Mouse (Mus musculus): ENCODE measurements at regions not wholly inside any gene's neighbourhood (a gene's known extent, or its start where the extent isn't known, plus 50 kb on each side); places are given as distances from the start of the nearest gene placed in this dataset.

DNA sequence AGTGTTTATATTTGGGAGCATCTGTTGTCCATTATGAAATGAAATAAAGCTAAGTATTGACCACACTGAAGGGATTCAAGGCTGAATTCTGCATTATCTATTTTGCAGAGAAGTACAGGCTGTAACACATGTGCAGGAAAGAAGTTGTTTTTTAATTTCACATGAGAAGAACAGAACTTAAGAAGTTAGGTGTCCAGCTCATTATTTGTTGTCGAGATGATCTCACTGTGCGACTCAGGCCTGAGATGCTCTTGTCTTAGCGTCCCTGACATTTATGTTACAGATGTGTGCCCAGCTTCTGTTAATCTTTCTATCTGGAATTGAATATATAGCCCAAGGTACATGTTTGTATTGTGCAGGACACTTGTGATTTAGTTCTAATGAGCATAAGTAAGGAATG lies 112.0 kb upstream of the Hmgn3 start:
- H3K4me1 ChIP-seq (ENCODE audit: control insufficient read depth in 1 of 2, insufficient read depth in 2 of 2, low read length in 2 of 2) = no peaks in the 10 kb centered on the region
- no peak overlapping the region for H3K4me3 ChIP-seq (ENCODE audit: control insufficient read depth in 1 of 2, insufficient read depth in 1 of 2, low read depth in 2 of 2, low read length in 2 of 2)

GRCm38 (mm10) chr9:83254356-83254755 lies 107.9 kb upstream of the Hmgn3 start:
- TF ChIP-seq CTCF (IDR thresholded peaks at IDR 0.05 in 2 of 3, conservative IDR thresholded peaks at IDR 0.05 in 1 of 3; ENCODE audit: control insufficient read depth in 1 of 3, insufficient read depth in 1 of 3, low read depth in 2 of 3, low read length in 3 of 3, poor library complexity in 1 of 3, severe bottlenecking in 1 of 3) (no peak), MXI1 (IDR thresholded peaks at IDR 0.05; ENCODE audit: low read depth, low read length) (no peak), GABPA (IDR thresholded peaks at IDR 0.05; ENCODE audit: low read depth, low read length) (no peak), MEF2A (IDR thresholded peaks at IDR 0.05; ENCODE audit: extremely low read depth, insufficient replicate concordance, low read depth, low read length, poor library complexity, severe bottlenecking) (no peak), SIN3A (IDR thresholded peaks at IDR 0.05; ENCODE audit: low read length) (no peak), E2F4 (IDR thresholded peaks at IDR 0.05; ENCODE audit: borderline replicate concordance, low read depth, low read length) (no peak), SMC3 (IDR thresholded peaks at IDR 0.05; ENCODE audit: low read depth, low read length) (no peak), BHLHE40 (IDR thresholded peaks at IDR 0.05; ENCODE audit: borderline replicate concordance, low read depth, low read length) (no peak), NELFE (IDR thresholded peaks at IDR 0.05; ENCODE audit: low read depth, low read length) (no peak), NRF1 (IDR thresholded peaks at IDR 0.05; ENCODE audit: insufficient read depth, low read depth, low read length, poor library complexity, severe bottlenecking) (no peak)
- Histone ChIP-seq H3K9ac (ENCODE audit: control insufficient read depth, low read depth, low read length, poor library complexity, severe bottlenecking) (no peak overlapping the region), H3K79me2 (ENCODE audit: control insufficient read depth, insufficient read depth, low read length, poor library complexity) (no peaks in the 10 kb centered on the region), H3K4me3 (ENCODE audit: control insufficient read depth in 1 of 2, insufficient read depth in 1 of 2, low read depth in 2 of 2, low read length in 2 of 2) (no peak overlapping the region), H3K9me3 (replicated peaks; ENCODE audit: insufficient read depth, low read length) (no peaks in the 10 kb centered on the region), H3K27ac (ENCODE audit: control insufficient read depth, low read depth, low read length) (no peak overlapping the region), H3K4me1 (ENCODE audit: control insufficient read depth in 1 of 2, insufficient read depth in 2 of 2, low read length in 2 of 2) (no peaks in the 10 kb centered on the region), H3K36me3 (ENCODE audit: control insufficient read depth in 1 of 2, insufficient read depth in 2 of 2, low read length in 2 of 2) (no peaks in the 10 kb centered on the region), H3K27me3 (ENCODE audit: control insufficient read depth in 1 of 2, insufficient read depth in 2 of 2, low read length in 2 of 2) (no peaks in the 10 kb centered on the region)
- DNase-seq (ENCODE audit: low read depth, low spot score) = no peak

More for the DNA sequence above, 112.0 kb upstream of the Hmgn3 start:
- H3K27me3 ChIP-seq (ENCODE audit: control insufficient read depth in 1 of 2, insufficient read depth in 2 of 2, low read length in 2 of 2) = no peaks in the 10 kb centered on the region
- TF ChIP-seq TBP (IDR thresholded peaks at IDR 0.05; ENCODE audit: low read depth, low read length) (no peak), RCOR1 (IDR thresholded peaks at IDR 0.05; ENCODE audit: low read depth, low read length) (no peak), GABPA (IDR thresholded peaks at IDR 0.05; ENCODE audit: low read depth, low read length) (no peak), E2F4 (IDR thresholded peaks at IDR 0.05; ENCODE audit: borderline replicate concordance, low read depth, low read length) (no peak), SIN3A (IDR thresholded peaks at IDR 0.05; ENCODE audit: low read length) (no peak), USF1 (IDR thresholded peaks at IDR 0.05; ENCODE audit: low read depth, low read length) (no peak), SMC3 (IDR thresholded peaks at IDR 0.05; ENCODE audit: low read depth, low read length) (no peak), CTCF (IDR thresholded peaks at IDR 0.05 in 2 of 3, conservative IDR thresholded peaks at IDR 0.05 in 1 of 3; ENCODE audit: control insufficient read depth in 1 of 3, insufficient read depth in 1 of 3, low read depth in 2 of 3, low read length in 3 of 3, poor library complexity in 1 of 3, severe bottlenecking in 1 of 3) (no peak), NELFE (IDR thresholded peaks at IDR 0.05; ENCODE audit: low read depth, low read length) (no peak), MXI1 (IDR thresholded peaks at IDR 0.05; ENCODE audit: low read depth, low read length) (no peak), MYC (IDR thresholded peaks at IDR 0.05; ENCODE audit: low read depth, low read length) (no peak), ZNF384 (IDR thresholded peaks at IDR 0.05; ENCODE audit: low read depth, low read length) (no peak), RAD21 (IDR thresholded peaks at IDR 0.05; ENCODE audit: low read depth, low read length) (no peak), ZMIZ1 (IDR thresholded peaks at IDR 0.05; ENCODE audit: low read depth, low read length) (no peak), BHLHE40 (IDR thresholded peaks at IDR 0.05; ENCODE audit: borderline replicate concordance, low read depth, low read length) (no peak), HCFC1 (IDR thresholded peaks at IDR 0.05; ENCODE audit: low read depth, low read length) (no peak), TAL1 (IDR thresholded peaks at IDR 0.05; ENCODE audit: low read length) (no peak), ELF1 (IDR thresholded peaks at IDR 0.05; ENCODE audit: low read depth, low read length) (no peak), GATA1 (IDR thresholded peaks at IDR 0.05; ENCODE audit: low read depth, low read length) (no peak), MAX (IDR thresholded peaks at IDR 0.05; ENCODE audit: low read length) (no peak)
- H3K9me3 ChIP-seq (replicated peaks; ENCODE audit: insufficient read depth, low read length) = no peaks in the 10 kb centered on the region
- no peak for DNase-seq (ENCODE audit: low read depth, low spot score)
- no peaks in the 10 kb centered on the region for H3K79me2 ChIP-seq (ENCODE audit: control insufficient read depth, insufficient read depth, low read length, poor library complexity)
- H3K9ac ChIP-seq (ENCODE audit: control insufficient read depth, low read depth, low read length, poor library complexity, severe bottlenecking) = no peak overlapping the region
- no peak overlapping the region for H3K27ac ChIP-seq (ENCODE audit: control insufficient read depth, low read depth, low read length)
- H3K36me3 ChIP-seq (ENCODE audit: control insufficient read depth in 1 of 2, insufficient read depth in 2 of 2, low read length in 2 of 2) = no peaks in the 10 kb centered on the region
